Mouse (Mus musculus) liver, postnatal 0 days (tissue): ENCODE data around the gene Cmklr1.

Source experiments
- CTCF ChIP-seq: sonication (generic); IDR thresholded peaks from 2 replicates; pipeline ENCODE4 v1.5.1; 2016; ENCODE audit warnings: antibody characterized with exemption, low read depth
- EP300 ChIP-seq: IDR thresholded peaks from 2 replicates; pipeline ENCODE4 v1.6.1; 2016; ENCODE audit warnings: antibody characterized with exemption, low read depth, mild to moderate bottlenecking

- no peak for TF ChIP-seq CTCF
- no peak for TF ChIP-seq EP300
These were observed at the start of gene Cmklr1 for GRCm38 (mm10) chr5:113650035-113650865.
